Mouse (Mus musculus) thymus, adult 2 months (tissue): Measurements from ENCODE around the gene Scn4b.
A peak's percentile ranks its signal among the peaks of the same experiment; 100 is the strongest.

Experiments used
- CTCF ChIP-seq: fragments of 200-500 bp; IDR thresholded peaks from 2 replicates; pipeline ENCODE4 v1.5.1; 2012; ENCODE audit warnings: mild to moderate bottlenecking, control low read depth, low read length, moderate library complexity, borderline replicate concordance; ENCODE audit not compliant: control insufficient read depth, poor library complexity, insufficient read depth; ENCODE audit errors: extremely low read depth
- POLR2A ChIP-seq: fragments of 200-500 bp; IDR thresholded peaks from 2 replicates; pipeline ENCODE4 v1.6.1; 2012; ENCODE audit warnings: mild to moderate bottlenecking, low read length, control low read depth, moderate library complexity; ENCODE audit not compliant: control insufficient read depth, poor library complexity, insufficient read depth; ENCODE audit errors: extremely low read depth

DNA sequence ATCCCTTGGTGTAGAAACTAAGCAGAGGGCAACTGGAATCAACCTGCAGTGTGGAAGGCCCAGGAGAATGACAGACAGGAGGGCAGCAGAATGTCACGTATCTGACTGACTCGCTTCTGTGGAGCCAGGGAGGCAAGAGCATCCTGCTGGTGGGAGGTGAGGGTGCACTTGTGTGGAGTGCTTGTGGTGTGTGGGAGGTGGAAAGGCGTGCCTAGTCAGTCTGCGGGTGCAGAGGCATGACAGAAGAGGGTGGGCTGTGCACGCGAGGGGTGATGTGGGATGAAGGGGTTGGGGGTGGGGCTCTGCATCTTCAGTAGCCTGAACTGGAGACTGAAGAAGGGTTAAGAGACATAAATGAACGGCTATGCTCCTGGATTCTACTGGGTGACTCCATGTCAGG is 15.2 kb downstream of the Scn4b start:
- TF ChIP-seq POLR2A = no peak
- 0 out of 2 replicates have a peak, but pooled peaks have one; percentile 27 for TF ChIP-seq CTCF
